Mouse (Mus musculus) retina, postnatal 7 days (tissue): Measurements from ENCODE around the gene Il23a.
"Not testable (repeated sequence)": the region's sequence is repeated elsewhere in the genome, so short reads cannot be mapped to it uniquely, and the experiment has no call there.

Experiments
- DNase-seq: peaks from one replicate; pipeline ENCODE4 v3.0.0-alpha.2; 2012; ENCODE audit warnings: low read depth, low spot score

Il23a gene

DNA sequence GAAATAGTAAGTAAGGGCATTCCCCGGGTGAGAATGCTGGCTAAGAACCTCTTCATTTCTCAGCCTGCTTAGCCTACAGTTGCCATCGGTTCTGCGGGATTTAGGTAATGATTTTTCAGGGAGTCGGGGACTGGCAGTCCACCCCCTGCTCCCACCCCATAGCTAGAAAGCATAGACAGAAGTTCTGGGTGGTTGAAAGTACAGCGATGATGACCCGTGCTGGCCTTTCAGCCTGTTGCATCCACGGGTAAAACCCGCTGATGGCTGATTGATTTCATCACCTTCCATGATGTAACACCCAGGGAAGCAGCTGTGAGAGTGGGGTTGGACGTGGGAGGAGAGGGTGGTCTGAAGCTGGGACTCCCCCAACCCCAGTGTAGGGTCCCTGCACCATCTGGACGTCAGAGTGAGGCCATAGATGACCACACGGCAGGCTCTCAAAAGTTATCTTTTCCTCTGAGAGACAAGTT, at the start of gene Il23a:
Gene Il23a (minus strand): TSS at position 51 of the 470 bp plus-strand sequence.
- DNase-seq, result no peak

DNA sequence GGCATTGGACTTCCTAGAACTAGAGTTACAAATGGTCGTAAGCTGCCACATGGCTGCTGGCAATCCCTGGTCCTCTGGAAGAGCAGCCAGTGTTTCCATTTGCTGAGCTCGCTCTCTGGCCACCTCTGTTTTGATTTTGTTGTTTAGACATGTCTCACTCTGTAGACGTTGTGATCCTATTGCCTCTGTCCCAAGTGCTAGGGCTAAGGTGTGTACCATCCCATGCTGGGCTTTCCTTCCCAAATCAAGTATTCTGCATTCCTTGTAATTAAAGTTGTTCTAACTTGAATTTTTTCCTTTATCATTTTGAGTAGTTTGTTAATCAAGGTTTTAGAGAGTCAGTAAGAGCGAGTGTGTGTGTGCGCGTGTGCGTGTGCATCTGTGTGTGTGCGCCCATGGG, 49.0 kb upstream of the Il23a start:
- no peak for DNase-seq

DNA sequence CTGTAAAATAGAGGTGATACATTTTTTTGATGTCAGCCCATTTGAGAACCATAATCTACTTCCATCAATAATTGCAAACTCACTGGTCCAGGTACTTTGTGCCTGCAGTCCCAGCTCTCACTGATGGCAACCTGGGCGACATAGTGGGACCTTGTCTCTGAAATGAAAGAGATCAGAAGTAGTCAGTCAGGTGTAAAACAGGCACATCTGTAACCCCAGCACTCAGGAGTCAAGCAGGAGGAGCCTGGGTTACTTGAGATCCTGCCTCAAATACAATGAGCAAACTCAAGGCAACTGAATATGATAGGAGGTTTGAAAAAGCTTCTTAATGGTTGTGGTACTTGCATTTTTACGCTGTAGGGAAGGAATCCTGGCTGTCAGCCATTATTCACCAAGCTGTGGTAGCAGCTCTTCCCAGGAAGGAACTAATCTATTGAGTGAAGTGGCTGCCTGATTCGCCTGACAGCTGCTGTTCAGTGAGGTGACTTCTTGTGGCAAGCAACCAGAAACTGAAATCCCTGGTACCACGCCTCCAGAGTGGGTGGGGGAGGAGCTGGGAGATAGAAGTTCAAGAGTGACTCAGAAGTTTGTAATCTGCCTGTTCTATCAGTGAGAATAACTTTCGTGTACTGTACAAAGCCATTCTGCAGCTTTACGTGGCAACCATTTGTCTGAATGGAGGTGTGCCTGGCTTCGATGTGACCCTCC, 46.2 kb upstream of the Il23a start:
- peak; percentile 41 for DNase-seq

DNA sequence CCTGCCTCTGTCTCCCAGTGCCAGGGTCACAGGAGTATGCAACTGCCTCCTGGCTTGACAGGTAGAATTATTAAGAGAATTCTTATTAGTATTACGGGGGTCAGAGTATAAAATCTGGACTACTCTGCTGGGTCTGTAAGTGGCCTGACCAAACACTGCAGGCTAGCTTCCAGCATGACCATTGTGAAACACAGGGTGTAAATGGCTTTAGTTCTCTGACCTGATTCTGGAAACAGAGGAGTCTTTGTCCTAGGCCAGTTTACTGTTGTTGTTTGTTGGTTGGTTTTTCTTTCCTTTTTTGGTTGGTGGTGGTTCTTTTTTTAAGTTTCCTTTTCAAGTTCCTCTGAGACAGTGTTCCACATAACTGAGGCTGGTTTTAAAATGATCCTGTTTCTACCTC, 44.9 kb upstream of the Il23a start:
- no peak for DNase-seq

DNA sequence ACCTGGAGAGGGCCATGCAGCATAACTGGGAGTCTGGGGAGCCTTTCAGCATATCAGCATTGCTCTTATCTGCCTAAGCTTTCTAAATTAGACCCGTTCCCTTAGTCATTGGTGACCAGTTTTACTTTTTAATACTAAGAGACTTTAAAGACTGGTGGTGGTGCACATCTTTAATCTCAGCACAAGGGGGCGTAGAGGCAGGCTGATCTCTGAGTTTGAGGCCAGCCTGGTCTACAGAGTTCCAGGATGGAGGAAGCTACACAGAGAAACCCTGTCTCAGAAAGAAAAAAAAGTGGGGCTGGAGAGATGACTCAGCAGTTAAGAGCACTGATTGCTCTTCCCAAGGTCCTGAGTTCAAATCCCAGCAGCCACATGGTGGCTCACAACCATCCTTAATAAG, 41.7 kb upstream of the Il23a start:
- DNase-seq, result no peak

DNA sequence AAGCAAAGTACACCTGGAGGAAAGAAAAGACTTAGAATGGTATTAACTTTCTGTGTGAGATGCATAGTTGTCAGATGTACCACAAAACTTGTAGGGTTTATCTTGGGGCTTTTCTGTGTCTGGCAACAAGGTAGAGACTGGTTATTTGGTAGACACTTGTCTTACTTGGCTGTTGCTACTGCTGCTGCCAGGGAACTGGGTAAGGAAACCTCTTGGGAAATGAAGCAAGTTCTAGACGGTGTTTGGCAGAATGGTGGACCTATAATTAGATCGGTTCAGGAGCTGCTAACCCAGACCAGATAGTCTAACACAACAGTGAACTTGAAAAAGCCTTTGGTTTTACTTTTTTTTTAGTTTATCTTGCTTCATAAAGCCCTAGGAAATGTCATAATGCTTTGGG, 40.4 kb upstream of the Il23a start:
- no peak for DNase-seq

DNA sequence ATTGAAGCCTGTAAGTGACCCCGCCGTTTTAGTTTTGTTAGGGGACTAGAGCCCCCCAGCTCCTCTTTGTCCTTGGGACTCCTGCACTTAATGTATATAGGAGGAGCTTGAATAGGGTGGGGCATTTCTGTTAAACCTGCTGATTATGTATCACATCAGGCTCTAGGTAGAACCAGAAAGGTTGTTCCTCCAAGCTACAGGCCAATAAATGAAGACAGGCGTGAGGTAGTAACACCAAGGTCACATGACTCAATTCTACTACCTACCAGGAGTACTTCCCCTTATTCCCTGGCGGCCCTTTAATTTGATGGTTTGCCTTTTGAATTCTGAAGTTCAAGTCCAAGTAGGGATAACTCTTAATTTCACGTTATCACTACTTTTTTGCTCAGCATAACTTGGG, 39.9 kb upstream of the Il23a start:
- no peak for DNase-seq

DNA sequence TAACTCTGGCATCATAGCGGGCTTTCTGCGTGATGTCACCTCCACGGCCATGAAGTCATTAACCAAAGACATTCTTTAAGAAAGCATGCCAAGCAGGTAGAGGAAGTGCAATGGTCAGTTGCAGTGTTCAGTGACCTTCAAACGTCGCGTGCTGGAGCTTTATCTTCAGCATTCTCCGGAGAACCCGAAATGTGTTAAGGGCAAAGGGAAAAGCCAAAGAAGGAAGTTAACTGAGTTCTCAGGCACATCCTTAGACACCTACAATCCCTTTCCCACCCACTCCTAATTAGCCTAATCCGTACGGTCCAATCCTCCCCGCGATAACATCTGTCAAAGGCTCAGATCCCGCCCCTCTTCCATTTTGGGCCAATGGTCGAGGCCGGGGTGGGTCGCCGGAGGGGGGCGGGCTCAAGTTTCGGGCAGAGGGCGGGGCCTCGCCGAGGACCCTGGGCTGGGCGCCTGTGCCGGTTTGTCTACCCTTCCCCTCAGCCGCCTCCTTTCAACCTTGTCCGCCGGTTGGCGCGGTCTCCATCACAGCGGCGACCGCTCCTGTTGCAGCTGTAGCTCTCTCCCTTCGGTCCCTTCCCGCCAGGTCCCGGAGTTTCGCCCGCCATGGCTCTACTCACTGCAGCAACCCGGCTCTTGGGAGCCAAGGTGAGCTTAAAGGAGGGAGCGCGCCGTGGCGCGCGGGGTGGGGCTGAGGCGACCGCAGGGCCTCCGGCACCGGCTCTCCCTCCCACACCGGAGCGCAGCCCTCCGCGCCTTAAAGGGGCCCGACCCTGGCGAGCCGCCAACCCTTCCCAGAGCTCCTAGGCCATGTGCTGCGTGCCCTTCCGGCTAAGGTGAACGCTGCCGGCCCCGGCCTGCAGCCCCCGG, 39.0 kb upstream of the Il23a start, which contains the start of gene Cs:
Gene Cs (plus strand): TSS at position 429 of the 876 bp plus-strand sequence.
- DNase-seq, result peak; percentile 97

DNA sequence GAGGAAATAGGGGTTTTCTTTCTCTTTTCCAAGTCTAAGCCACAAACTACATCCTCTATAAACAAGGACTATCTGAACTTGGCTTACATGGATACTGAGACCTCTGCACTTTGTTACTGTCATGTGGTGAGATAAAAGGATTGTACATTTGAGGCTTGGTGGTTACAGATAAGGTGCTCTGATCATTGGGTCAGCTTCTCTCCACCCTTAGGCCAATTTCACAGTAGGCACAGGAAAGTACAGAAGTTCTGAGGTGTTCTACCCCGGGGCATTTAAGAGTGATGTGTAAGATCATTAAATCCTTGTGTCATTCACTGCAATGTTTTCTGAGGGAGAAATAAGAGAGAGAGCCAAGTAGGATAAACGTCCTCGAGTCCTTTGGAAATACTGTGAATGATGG, 38.0 kb upstream of the Il23a start:
- DNase-seq, result no peak

DNA sequence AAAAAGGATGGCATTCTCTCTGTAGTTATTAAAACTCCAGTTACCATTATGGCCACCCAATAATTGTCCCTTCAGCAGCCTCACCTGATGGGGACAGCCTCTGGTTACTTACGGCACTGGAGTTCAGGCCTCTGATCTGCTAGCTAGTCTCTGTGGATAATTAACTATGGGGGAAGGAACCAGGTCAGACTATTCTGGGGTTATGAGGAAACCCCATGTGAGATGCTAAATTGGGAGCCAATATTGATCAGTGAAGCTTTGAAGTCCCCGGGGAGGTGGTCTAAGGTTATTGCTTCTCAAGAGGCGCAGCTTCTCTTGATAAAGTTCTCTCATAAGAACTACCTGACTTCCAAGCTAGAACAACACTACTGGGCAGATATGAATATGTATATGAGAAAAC, 37.6 kb upstream of the Il23a start:
- no peak for DNase-seq

DNA sequence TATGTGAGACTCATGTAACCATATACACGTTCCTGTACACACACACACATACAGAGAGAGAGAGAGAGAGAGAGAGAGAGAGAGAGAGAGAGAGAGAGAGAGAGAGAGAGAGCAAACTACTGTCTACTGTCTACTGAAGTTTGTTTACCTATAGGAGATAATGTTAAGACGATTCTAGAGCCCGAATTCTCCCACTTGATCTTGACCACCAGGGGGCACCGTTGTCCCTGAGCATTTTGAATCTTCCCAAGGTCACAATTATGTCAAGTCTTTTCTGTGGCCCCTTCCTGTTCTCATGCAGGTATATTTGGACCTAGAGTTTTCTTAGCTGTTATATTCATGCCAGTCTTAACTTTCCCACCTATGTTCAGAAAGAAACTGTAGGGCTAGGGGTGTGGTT, 37.0 kb upstream of the Il23a start:
- peak; percentile 69 for DNase-seq

DNA sequence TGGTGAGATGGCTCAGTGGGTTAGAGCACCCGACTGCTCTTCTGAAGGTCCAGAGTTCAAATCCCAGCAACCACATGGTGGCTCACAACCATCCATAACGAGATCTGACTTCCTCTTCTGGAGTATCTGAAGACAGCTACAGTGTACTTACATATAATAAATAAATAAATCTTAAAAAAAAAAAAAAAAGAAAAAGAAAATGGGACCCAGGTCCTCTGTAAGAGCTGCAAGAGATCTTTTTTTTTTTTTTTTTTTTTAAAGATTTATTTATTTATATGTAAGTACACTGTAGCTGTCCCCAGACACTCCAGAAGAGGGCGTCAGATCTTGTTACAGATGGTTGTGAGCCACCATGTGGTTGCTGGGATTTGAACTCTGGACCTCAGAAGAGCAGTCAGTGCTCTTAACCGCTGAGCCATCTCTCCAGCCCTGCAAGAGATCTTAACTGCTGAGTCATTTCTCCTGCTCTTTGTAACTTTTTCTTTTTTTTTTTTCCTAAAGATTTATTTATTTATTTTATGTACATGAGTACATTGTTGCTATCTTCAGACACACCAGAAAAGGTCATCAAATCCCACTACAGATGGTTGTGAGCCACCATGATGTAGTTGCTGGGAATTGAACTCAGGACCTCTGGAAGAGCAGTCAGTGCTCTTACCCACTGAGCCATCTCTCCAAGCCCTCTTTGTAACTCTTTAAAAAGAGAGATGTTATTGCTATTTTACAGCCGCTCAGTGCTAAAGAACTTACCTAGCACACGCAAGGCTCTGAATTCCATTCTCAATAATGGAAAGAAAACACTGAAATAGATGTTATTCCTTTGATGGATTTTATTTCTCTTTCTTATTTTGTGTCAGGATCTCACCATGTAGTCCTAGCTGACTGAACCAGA, 34.1 kb upstream of the Il23a start:
- not testable (repeated sequence) for DNase-seq

DNA sequence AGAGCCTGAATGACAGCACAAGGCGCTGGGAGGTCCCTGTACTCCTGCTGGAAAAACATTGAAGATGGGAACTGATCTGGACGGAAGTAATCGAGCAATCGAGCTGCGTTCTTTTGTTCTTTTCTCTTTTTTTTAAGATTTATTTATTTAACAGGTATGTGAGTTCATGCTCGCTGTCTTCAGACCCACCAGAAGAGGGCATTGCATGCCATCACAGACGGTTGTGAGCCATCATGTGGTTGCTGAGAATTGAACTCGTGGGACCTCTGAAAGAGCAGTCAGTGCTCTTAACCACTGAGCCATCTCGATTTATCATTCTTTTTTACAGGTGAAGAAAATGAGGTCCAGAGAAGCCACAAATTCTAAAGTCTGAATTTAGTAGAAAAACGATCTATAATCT, 29.1 kb upstream of the Il23a start:
- DNase-seq, result no peak

DNA sequence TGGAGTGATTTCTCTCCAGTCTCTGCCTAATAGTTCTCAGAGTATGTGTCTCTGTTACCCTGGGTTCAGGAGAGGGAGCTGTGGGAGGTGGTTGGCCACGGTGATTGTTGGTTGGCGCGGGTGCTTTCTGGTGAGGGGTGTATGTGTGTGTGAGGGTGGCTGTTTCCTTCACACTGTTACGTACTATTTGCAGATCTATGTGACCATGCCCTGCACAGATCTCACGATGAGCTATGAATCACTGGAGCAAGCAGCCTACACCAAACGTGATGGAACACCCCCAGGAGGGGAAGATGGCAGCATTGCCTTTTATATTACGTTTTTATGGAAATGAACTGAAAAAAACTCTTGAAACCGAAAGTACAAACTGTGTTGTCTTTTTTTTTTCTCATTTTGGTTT, 28.3 kb upstream of the Il23a start:
- no peak for DNase-seq

DNA sequence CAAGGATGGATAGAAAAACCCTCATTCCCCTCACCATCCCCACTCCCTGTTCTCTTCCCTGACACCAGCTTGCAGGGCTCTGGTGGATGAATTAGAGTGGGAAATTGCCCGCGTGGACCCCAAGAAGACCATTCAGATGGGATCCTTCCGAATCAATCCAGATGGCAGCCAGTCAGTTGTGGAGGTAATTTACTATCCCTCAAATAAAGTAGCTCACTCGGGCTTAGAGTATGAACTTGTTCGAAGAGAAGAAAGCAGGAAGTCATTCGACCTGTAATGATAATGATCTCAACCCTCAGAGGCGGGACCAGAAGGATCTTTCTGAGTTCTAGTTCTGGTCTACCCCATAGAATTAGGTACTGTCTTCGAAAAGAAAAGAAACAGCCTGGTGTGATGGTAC, 25.0 kb upstream of the Il23a start:
- DNase-seq, result no peak

DNA sequence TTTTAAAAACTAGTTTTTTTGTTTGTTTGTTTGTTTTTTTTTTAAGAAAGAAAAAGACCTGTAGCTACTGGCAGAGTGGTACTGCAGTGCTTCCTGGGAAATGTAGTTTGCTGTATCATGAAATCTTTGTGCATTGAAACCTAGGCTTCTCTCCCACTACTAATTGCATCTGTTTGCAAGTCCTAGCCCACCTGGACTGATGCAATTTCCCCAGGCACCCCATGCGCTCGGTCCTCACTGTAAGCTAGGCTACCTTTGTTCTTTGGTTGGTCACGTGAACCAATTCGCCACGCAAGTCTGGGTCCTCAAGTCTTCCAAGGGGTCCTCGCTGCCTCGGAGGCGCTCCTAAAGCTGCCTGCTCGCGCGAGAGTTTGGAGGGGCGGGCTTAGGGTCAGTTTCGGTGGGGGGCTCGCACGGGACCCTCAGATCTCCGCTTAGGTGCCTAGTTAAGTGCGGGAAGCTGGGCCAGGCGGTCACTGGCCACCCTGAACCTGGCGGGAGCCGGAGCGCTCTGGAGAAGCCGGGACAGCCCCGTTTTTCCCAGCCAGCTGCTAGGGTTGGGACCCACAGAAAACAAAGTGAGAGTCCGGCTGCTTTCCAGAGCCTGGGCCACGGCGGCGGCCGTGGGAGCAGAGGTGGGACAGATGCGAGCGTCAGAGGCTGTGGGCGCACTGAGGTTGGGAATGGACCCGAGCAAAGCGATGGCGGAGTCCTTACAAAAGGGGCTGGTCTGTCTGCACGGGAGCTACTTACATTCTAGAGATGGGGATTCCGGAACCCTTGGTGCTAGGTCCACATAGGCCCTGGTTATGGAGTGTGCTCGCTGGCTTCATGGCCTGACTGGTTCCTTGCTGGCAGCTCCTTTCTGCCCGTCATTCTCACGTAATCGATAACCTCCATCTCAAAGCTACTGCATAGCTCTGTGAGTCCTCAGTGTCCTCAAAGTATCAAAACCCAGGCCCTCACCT, 23.9 kb upstream of the Il23a start, which contains the start of gene Cnpy2:
Gene Cnpy2 (plus strand): TSS at position 319 of the 968 bp plus-strand sequence.
- DNase-seq, result peak; percentile 80

DNA sequence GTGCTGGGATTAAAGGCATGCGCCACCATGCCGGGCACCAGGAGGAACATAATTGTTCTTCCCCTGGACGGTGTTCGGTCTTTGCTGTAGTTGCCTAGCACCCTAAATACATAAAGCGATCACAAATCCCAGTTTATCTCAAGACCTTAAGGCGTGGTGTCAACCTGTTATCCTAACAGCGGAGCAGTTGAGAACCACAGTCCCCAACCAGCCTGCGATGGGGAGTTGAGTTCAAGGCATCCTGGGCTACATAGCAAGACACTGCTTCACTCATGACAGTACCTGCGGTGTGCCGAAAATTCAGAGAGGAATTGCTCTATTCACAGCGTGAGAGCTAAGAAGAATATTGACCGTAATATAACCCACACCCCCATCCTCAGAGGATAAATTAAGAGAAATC, 23.1 kb upstream of the Il23a start:
- no peak for DNase-seq

DNA sequence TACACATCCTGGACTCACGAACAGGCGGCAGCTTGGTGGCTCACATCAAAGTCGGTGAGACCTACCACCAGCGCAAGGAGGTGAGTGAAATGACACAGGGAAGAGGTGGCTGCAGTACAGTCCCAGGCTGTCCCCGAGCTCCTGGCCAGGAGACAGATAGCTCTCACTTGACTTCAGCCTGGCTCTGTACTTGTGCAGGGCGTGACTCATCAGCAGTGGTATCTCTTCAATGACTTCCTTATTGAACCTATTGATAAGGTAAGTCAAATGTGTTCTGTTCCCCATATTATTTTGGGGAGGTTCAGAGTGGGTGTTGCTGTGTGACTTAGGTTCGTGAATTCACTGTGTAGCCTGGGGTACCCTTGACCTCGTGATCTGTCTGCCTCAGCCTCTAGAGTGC, 17.0 kb upstream of the Il23a start:
- no peak for DNase-seq

DNA sequence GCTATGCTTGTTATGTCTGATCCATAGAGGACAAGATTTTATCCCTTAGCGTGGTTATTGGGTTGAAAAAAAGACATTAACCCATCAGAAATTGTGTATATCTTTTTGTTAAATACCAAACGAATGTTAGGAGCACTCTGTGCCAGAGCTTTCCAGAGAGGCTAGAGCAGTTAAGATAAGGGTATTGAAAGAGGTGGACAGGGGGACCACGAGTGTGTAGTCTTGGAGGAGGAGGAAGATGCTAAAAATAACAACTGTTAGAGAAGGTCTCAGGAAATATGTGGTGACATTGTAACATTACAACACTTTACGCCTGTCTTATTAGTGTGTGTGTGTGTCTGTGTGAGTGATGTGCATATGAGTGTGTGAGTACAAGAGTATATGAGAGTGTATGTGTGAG, 12.3 kb upstream of the Il23a start:
- DNase-seq, result no peak

DNA sequence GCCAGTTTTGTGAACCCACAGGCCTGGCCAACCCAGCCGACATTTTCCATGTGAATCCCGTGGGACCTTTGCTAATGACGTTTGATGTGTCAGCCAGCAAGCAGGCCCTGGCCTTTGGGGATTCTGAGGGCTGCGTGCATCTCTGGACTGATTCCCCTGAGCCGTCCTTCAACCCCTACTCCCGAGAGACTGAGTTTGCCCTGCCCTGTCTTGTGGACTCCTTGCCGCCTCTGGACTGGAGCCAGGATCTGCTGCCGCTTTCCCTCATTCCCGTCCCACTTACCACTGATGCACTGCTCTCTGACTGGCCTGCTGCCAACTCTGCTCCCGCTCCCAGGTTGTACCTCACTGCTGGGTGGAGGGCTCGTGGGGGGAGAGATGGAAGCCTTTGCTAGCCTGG, 11.6 kb upstream of the Il23a start:
- DNase-seq, result no peak

DNA sequence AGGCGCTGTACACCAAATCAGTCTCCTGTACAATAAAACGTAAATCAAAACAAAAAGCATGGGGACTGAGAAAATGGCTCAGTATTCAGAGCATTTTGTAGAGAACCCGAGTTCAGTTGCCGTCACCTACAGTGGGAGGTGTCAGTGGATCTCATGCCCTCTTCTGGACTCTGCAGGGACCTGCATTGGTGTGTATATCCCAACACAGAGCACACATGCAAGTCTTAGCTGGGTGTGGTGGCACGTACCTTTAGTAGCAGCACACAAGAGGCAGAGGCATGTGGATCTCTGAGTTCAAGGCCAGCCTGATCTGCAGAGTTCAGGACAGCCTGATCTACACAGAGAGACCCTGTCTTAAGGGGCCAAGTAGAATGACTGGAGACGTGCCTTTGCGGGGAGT, 11.1 kb upstream of the Il23a start:
- no peak for DNase-seq
